Mouse (Mus musculus) gastrocnemius, postnatal 36 days (tissue): ENCODE measurements around the gene Tbc1d10c. TPM values are rescaled to one million over a fixed set of nuclear protein-coding genes. Genes with fewer than 3 reads are reported as not detected.

Experiments used
- DNase-seq, 2 experiments: peaks; one replicate each; pipeline ENCODE4 v3.0.0; 2022
- intact Hi-C: fragments of 180-260 bp; cut with DNase I; formaldehyde crosslinking; loops from one replicate; pipeline ENCODE4 v1.15.1; 2025
- total RNA-seq, 2 experiments: library from RNA; stranded (reverse); gene quantifications; 2 replicates each; pipeline ENCODE4 v1.2.3; 2021

The Tbc1d10c gene
- total RNA-seq, 2 experiments from 2014 or later = 4.7 to 5.6 TPM

DNA sequence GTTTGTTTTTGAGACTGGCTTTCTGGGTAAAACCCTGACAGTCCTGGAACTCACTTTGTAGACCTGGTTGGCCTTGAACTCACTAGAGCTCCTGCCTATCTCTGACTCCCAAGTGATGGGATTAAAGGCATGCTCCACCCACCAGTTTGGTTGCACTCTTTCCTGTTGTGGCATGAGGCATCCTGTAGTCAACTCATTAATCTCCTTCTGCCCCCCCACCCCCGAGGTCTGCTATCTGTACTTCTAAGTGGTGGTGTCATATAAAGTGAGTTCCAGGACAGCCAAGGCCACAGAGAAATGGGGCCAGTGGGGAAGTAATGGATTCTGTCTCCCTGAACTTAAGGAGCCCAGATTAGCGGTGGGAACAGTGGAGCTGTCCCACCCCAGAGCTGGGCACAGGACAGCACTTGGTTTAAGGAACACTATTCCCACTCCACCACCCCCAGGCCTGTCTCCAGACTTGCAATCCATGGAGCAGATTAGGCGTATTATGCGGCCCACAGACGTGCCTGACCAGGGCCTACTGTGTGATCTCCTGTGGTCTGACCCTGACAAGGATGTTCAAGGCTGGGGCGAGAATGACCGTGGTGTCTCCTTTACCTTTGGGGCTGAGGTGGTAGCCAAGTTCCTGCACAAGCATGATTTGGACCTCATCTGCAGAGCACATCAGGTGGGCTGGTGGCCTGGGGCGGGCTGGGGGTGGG is 3.1 kb upstream of the Tbc1d10c start:
- no peak for DNase-seq
- intact Hi-C loops = no loop called here

DNA sequence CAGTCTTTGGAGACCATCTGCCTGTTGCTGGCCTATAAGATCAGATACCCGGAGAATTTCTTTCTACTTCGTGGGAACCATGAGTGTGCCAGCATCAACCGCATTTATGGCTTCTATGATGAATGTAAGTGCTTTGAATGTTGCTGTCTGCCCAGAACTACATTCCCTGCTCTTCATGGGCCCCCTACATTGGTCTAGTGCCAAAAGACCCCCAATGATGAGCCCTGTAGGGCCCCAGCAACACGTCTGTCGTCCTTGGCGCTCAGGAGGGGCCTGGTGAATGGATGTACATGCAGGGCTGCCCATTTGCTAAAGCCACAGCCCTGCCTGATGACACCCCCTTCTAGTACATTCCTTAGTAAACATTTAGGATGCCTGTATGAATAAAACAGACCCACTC is 2.0 kb upstream of the Tbc1d10c start:
- intact Hi-C loops = no loop called here
- DNase-seq = no peak

DNA sequence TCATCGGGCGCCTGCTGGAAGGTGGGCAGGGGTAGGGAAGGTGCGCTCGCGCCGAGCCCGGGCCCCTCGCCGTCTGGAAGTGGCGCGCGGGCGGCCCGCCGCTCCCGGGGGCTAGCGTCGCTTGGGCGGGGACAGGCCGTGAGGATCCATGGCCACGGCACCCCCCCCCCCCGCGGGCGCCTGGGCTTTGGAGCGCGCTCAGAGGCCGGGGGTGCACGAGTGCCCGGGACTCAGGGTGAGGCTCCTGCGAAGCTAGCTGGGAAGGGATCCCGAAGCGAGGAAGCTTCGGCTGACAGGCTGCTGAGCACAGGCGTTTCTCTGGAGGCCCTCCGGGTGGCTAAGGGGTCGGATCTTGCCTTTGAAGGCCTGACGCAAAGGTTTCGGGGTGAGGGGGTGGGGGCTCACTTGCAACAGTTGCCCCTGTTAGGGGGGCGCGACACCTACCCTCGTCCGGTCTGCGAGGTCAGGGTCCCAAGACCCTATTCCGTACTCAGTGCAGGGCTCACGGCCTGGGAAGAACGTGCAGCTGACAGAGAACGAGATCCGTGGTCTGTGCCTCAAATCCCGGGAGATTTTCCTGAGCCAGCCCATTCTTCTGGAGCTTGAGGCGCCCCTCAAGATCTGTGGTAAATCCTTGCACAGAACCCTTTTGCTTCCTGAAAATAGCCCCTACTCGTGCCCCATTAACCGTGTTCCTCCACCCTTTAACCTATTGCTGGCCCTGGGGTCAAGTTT is 1.3 kb upstream of the Tbc1d10c start:
- DNase-seq = no peak
- intact Hi-C loops = no loop called here

DNA sequence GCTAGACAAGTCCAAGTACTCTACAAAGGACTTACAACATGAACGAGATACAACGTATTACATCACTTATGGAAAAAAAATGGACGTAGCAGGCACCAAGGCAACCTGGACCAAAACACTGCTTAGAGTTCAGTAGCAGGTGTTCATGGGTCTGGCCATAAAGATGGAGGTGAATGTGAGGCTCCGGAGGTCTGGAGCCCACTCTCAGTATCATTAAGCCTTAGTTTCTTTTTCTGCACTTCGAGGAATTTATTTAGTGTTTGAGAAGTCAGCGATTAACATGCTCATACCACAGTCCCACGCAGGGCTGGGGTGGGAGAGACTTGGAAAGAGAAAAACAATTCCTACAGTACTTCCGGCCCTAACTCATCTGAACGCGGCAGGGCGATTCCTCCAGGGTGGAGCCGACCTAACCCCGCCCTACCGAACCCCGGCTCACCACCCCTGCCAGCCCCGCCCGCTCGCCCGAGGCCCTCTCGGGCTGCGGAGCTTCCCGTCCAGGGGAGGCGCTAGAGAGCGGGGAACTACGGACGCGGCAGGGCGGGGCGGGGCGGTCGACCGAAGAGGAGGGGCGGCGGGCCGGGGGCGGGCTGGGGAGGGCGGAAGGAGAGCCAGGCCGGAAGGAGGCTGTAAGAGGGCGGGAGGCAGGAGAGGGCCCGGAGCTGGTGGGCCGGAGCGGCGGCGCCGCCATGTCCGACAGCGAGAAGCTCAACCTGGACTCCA is 605 bp upstream of the Tbc1d10c start, which contains the start of gene Ppp1ca:
Gene Ppp1ca, plus strand, starts transcription at position 538 of the 723 bp plus-strand sequence.
- peak; percentile 91 to 97 for DNase-seq
- intact Hi-C loops = loop anchor here (1.0 kb wide), 1 partner anchor 22 kb away; no protein-coding TSS in a partner anchor

- intact Hi-C loops = loop anchor here (2.0 kb wide), 1 partner anchor 14 kb away; the partner anchor contains the start of gene Carns1
- no peak for DNase-seq
Observed at GRCm38 (mm10) chr19:4189051-4189620, 1.9 kb downstream of the Tbc1d10c start.

- DNase-seq = no peak
- intact Hi-C loops = no loop called here
Observed at GRCm38 (mm10) chr19:4187303-4187702, 3.8 kb downstream of the Tbc1d10c start.

- no peak for DNase-seq
- intact Hi-C loops = no loop called here
Observed at GRCm38 (mm10) chr19:4184976-4185975, 5.8 kb downstream of the Tbc1d10c start.

DNA sequence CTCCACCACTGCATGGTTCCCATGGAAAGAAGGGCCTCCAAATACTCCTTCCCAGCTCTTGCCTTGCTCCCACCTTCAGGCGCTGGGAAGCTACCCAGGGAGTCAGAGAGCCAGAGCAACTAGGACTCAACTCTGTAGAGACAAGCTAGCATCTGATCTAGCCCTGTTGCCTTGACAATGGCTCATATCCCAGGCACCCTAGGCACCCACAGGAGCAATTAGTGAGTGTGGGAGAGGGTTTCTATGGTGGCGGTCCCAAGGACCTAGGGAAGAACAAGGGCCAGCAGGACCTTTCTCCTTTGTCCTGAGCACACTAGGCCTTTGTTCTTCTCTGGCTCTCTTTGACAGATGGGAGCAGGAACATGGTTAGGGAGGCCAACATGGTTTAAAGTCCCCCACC is 7.4 kb downstream of the Tbc1d10c start:
- DNase-seq = no peak
- intact Hi-C loops = no loop called here

DNA sequence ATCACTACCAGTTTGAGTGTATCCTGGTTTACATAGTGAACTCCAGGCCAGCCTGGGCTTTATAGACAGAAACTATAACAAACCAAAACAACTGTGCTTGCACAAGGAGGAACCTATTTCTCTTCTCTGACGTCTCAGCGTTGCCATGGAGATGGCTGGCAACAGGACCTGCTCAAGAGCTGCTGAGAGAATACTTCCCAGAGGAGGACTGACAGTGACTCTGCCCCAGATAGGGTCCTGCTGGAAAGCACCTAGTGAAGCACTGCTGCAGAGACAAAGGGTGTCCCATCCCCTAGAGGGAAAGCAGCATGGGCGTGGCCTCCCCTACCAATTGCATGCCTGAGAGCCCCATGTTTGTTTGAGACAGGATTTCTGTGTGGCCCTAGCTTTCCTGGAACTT is 9.2 kb downstream of the Tbc1d10c start:
- no peak for DNase-seq

GRCm38 (mm10) chr19:4180411-4180810 is 10.7 kb downstream of the Tbc1d10c start:
- intact Hi-C loops = no loop called here
- DNase-seq = no peak

More for the DNA sequence above, 9.2 kb downstream of the Tbc1d10c start:
- intact Hi-C loops = no loop called here

DNA sequence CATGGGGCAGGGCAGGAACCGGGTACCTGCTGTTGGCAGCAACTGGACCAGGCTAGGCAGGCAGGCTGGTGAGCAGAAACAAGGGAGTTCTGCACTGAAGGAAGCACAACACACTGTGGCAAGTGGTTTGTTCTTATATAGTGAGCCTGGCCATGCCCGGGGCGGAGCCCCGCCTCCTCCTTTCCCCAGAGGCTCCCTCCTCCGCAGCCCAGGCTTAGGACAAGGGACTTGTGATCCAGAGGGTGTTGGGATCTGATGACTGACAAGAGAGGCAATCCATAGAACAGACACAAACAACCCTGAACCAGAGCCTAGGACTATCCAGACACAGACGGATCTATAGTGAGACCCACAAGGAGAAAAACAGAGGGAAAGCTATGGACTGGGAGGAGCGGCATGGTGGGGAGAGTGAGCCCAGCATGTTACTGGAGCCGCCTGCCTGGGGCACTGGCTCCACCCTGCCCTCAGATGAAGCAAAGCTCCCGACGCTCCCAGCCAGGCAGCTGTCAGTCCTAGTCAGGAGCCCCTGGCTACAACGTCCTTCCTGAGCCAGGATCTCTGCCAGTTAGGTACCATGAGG is 15.6 kb downstream of the Tbc1d10c start, which contains the start of gene Carns1:
Gene Carns1, minus strand, starts transcription at position 112 of the 580 bp plus-strand sequence.
- peak in 1 of 2 experiments; percentile 47 for DNase-seq
- intact Hi-C loops = loop anchor here (2.0 kb wide), 1 partner anchor 13 kb away; no protein-coding TSS in a partner anchor

DNA sequence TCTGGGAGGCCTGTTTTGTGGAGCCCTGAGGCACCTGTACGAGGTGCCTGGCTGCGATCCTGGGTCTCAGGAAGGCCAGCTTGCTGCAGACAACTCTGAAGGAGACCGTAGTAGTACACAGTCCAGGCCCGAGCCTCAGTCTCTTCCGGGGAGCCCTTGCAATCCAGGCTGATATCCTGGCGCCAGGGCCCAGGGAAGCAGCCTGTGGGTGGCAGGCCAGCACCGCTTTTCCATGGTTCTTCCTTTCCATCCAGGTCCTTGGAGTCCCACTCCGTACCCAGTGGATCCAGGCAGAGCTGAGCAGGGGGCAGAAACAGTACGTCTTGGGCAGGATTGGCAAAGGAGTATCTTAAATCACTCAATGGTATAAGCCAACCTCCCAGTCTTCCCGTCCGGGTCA is 18.2 kb downstream of the Tbc1d10c start:
- intact Hi-C loops = loop anchor here (5.0 kb wide), 1 partner anchor 54 kb away; no protein-coding TSS in a partner anchor

DNA sequence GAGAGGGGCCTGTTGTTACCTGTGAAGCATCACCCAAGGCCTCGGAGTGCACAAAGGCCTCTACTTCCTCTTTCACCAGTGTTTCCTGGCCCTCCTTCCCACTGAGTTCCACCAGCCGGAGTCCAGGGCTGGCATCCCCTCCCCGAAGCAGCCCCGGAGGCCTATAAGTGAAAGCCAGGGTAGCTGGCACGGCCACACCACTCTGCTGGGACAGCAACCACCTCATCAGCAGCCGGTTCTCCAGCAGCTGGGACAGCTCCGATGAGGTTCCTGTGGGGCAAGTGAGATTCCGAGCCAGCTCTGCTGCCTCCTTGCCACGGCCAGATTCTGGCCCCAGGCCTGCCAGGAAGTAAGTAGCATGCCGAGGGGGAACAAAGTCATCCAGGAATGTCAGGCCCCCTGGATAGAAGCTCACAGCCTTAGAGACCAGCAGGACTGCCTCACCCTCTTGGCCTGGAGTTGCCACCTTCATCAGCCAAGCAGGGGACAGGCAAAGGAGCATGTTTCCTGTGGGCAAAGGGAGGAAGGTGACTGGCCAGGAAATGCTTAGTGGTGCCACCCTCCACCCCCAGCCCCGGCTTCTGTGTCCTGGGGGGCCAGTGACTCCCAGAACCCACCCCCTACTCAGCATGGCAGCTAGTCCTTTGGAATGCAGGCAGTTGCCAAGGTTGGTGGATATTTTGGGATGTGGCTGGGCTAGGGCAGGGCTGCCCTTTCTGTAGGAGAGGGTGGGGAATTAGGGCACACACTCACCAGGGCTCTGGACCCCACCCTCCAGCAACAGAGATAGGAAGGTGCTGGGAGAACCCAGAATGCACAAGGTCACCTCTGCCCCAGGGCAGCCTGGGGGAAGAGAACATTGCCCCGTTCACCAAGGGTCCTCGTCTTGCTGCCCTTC is 19.4 kb downstream of the Tbc1d10c start:
- DNase-seq = peak in 1 of 2 experiments; percentile 55
- intact Hi-C loops = loop anchor here (5.0 kb wide), 1 partner anchor 56 kb away; no protein-coding TSS in a partner anchor

More for the DNA sequence above, 18.2 kb downstream of the Tbc1d10c start:
- no peak for DNase-seq

DNA sequence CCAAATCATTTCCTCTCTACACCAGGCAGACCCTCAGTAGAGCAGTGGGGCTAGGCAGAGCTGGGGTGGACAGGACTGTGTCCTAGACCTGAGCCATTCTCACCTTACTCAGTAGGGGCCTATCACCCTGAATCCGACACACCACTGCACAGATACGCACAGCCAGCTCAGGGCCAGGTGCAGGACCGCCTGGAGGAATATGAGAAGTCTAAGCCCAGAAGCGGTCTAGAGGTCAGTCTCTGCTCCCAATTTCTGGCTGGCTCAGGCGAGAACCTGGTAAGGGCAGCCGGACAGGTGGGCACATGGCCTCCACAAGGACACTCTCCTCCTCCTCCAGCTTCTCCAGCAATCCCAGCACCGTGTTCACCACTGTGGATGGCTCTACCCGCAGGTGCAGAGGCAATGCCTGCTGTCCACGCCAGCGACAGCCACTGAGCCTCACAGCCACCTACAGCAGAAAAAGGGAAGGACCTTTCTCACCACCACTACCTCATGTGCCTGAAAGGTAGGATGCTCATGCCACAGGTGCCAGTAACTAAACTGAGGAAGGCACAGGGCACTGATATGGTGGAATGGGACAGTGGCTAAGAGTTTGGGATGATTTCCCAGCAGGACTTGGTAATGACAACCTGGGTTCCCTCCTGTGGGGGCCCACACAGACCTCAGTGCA is 20.2 kb downstream of the Tbc1d10c start:
- no peak for DNase-seq

DNA sequence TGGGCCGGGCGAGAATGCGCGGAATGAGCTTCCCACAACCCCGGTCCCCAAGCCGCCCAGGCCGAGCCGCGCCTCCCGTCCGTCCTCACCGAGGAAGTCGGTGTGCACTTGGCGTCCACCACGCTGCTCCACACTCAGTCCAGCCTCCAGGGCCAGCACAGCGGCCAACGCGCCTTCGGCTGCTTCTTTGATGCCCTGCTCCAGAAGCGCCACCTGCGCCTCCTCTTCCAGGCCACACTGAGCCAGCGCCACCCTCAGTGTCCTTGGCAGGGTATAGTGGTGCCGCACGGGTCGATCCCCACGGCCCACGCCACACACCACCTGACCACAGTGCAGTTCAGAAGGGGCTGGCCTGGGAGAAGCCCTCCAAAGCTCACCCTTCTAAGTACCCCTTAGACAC is 21.3 kb downstream of the Tbc1d10c start:
- intact Hi-C loops = loop anchor here (1.0 to 5.0 kb wide), 2 partner anchors 21 to 57 kb away; partner anchors contain the start of gene Tbc1d10c
- no peak for DNase-seq

More for the DNA sequence above, 20.2 kb downstream of the Tbc1d10c start:
- intact Hi-C loops = loop anchor here (5.0 kb wide), 1 partner anchor 56 kb away; no protein-coding TSS in a partner anchor

- DNase-seq = peak; percentile 99 to 100
- intact Hi-C loops = loop anchor here (1.0 kb wide), 1 partner anchor 22 kb away; the partner anchor contains the start of gene Tbc1d10c
Observed at GRCm38 (mm10) chr19:4169378-4169784, 21.7 kb downstream of the Tbc1d10c start.
